Mouse (Mus musculus) forebrain, embryonic 15.5 days (tissue): Measurements from ENCODE around the gene Defb6. TPM values are rescaled to one million over a fixed set of nuclear protein-coding genes. Genes with fewer than 3 reads are reported as not detected.

Experiments
- ATAC-seq: fragments of 200-750 bp; cut with Nextera tagmentation; replicated peaks from 2 replicates; pipeline ENCODE4 v1.8.0; 2017; ENCODE audit warnings: mild to moderate bottlenecking, moderate TSS enrichment, moderate library complexity
- H3K27ac ChIP-seq: fragments of 300-500 bp; sonication (generic); replicated peaks from 2 replicates; pipeline ENCODE4 v1.5.1; 2015; ENCODE audit warnings: mild to moderate bottlenecking, inconsistent platforms
- H3K27me3 ChIP-seq: fragments of 300-500 bp; sonication (generic); 2 replicates; pipeline ENCODE4 v1.6.1; 2015; ENCODE audit warnings: inconsistent platforms
- H3K36me3 ChIP-seq: fragments of 300-500 bp; sonication (generic); 2 replicates; pipeline ENCODE4 v1.6.1; 2015; ENCODE audit warnings: mild to moderate bottlenecking, inconsistent platforms
- H3K4me1 ChIP-seq: fragments of 300-500 bp; sonication (generic); 2 replicates; pipeline ENCODE4 v1.6.1; 2015; ENCODE audit warnings: inconsistent platforms
- H3K4me2 ChIP-seq: fragments of 300-500 bp; sonication (generic); replicated peaks from 2 replicates; pipeline ENCODE4 v1.6.1; 2015; ENCODE audit warnings: mild to moderate bottlenecking, inconsistent platforms
- H3K4me3 ChIP-seq: fragments of 300-500 bp; sonication (generic); 2 replicates; pipeline ENCODE4 v1.5.1; 2015; ENCODE audit warnings: mild to moderate bottlenecking, inconsistent platforms
- H3K9ac ChIP-seq: fragments of 300-500 bp; sonication (generic); replicated peaks from 2 replicates; pipeline ENCODE4 v1.6.1; 2015; ENCODE audit warnings: mild to moderate bottlenecking, inconsistent platforms
- H3K9me3 ChIP-seq: fragments of 300-500 bp; sonication (generic); 2 replicates; pipeline ENCODE4 v1.6.1; 2016; ENCODE audit warnings: inconsistent platforms
- WGBS: fragments of 180-500 bp; shearing (Covaris S2); methylation state at CpG from one replicate; pipeline ENCODE4 v1.1.7; 2015; ENCODE audit warnings: mixed read lengths; 5-methylcytosine and 5-hydroxymethylcytosine counted together
- polyA plus RNA-seq: library from polyadenylated mRNA; unstranded; fragments of >200 nt; fragmentation: Nextera tagmentation; extraction: Ambion mirVana; gene quantifications from 2 replicates; pipeline ENCODE4 v1.2.1, GENCODE M21; 2015

Gene Defb6
- polyA plus RNA-seq = not detected in 2 replicates

- no peak within 1 kb of the TSS for H3K27ac ChIP-seq
- WGBS = 52% methylated on average over 1 of the region's 1 CpGs
- no peaks in the 10 kb centered on the region for H3K36me3 ChIP-seq
- no peaks in the 10 kb centered on the region for H3K4me1 ChIP-seq
- ATAC-seq = no peak
- no peak within 1 kb of the TSS for H3K9ac ChIP-seq
- H3K27me3 ChIP-seq = no peaks in the 10 kb centered on the region
- no peaks in the 10 kb centered on the region for H3K9me3 ChIP-seq
- no peak within 1 kb of the TSS for H3K4me3 ChIP-seq
- H3K4me2 ChIP-seq = no peak within 1 kb of the TSS
These were observed at the start of gene Defb6 for GRCm38 (mm10) chr8:19225161-19225560. TSS of gene Defb6 (plus strand) at chr8:19225478.

GRCm38 (mm10) chr8:19238101-19238500, 12.8 kb downstream of the Defb6 start:
- H3K9me3 ChIP-seq = no peaks in the 10 kb centered on the region
- H3K36me3 ChIP-seq = no peaks in the 10 kb centered on the region
- H3K4me1 ChIP-seq = no peaks in the 10 kb centered on the region
- no peak overlapping the region for H3K4me3 ChIP-seq
- no peak for ATAC-seq
- no peak overlapping the region for H3K4me2 ChIP-seq
- H3K9ac ChIP-seq = no peak overlapping the region
- no peak overlapping the region for H3K27ac ChIP-seq
- 63% methylated on average over 1 of the region's 1 CpGs for WGBS
- H3K27me3 ChIP-seq = no peaks in the 10 kb centered on the region

DNA sequence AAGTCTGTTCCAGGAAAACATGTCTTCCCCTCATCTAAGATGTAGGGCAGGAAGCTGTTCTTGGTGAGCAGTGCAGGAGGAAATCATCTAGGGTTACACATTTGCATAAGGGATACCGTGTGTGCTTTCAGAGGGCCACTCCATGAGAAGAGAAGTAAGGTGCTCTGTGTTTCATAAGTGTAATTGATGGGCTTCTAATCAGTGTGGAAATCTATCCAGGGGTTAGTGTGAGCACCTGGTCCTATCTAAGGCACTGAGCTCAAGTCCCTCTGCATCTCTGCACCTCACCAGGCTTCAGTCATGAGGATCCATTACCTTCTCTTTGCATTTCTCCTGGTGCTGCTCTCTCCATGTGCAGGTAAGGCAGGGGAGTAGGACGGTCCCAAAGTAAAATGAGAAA, 14.3 kb downstream of the Defb6 start, which contains the start of gene Defb46:
TSS of gene Defb46 (plus strand) at position 301 of the 400 bp plus-strand sequence.
- Histone ChIP-seq H3K4me1 (no peaks in the 10 kb centered on the region), H3K9ac (no peak within 1 kb of the TSS), H3K27me3 (no peaks in the 10 kb centered on the region), H3K27ac (no peak within 1 kb of the TSS), H3K9me3 (no peaks in the 10 kb centered on the region), H3K4me3 (no peak within 1 kb of the TSS), H3K36me3 (no peaks in the 10 kb centered on the region), H3K4me2 (no peak within 1 kb of the TSS)
- no peak for ATAC-seq
- WGBS = 81% methylated on average over 2 of the region's 2 CpGs

- Histone ChIP-seq H3K27me3 (no peaks in the 10 kb centered on the region), H3K27ac (no peak within 1 kb of the TSS), H3K36me3 (no peaks in the 10 kb centered on the region), H3K4me1 (no peaks in the 10 kb centered on the region), H3K9me3 (no peaks in the 10 kb centered on the region), H3K9ac (no peak within 1 kb of the TSS), H3K4me3 (no peak within 1 kb of the TSS), H3K4me2 (no peak within 1 kb of the TSS)
- 95% methylated on average over 5 of the region's 5 CpGs for WGBS
- ATAC-seq = no peak
These were observed 22.0 kb downstream of the Defb6 start, which contains the start of gene Defb5 for GRCm38 (mm10) chr8:19247280-19247679. TSS of gene Defb5 (plus strand) at chr8:19247580.

- no peak for ATAC-seq
- H3K36me3 ChIP-seq = no peaks in the 10 kb centered on the region
- H3K27ac ChIP-seq = no peak overlapping the region
- no peaks in the 10 kb centered on the region for H3K9me3 ChIP-seq
- H3K4me1 ChIP-seq = no peaks in the 10 kb centered on the region
- no peak overlapping the region for H3K4me2 ChIP-seq
- no peaks in the 10 kb centered on the region for H3K27me3 ChIP-seq
- no peak overlapping the region for H3K9ac ChIP-seq
- no peak overlapping the region for H3K4me3 ChIP-seq
These were observed 32.9 kb downstream of the Defb6 start for GRCm38 (mm10) chr8:19258136-19258535.

- ATAC-seq = no peak
- 55% methylated on average over 3 of the region's 3 CpGs for WGBS
- H3K4me3 ChIP-seq = no peak overlapping the region
- no peak overlapping the region for H3K9ac ChIP-seq
- no peak overlapping the region for H3K27ac ChIP-seq
- H3K9me3 ChIP-seq = no peaks in the 10 kb centered on the region
- H3K4me1 ChIP-seq = no peaks in the 10 kb centered on the region
- no peaks in the 10 kb centered on the region for H3K36me3 ChIP-seq
- H3K4me2 ChIP-seq = no peak overlapping the region
- H3K27me3 ChIP-seq = no peaks in the 10 kb centered on the region
These were observed 34.4 kb downstream of the Defb6 start for GRCm38 (mm10) chr8:19259667-19260066.

Other genes with a start within 250 kb of the Defb6 start
- not detected in 2 replicates for gene Defb40, start 247.2 kb upstream of the Defb6 start, polyA plus RNA-seq
- gene Defb37, start 234.4 kb upstream of the Defb6 start, polyA plus RNA-seq = not detected in 2 replicates
- not detected in 2 replicates for gene Defb38, start 198.9 kb upstream of the Defb6 start, polyA plus RNA-seq
- not detected in 2 replicates for gene Defb39, start 160.7 kb upstream of the Defb6 start, polyA plus RNA-seq
- gene Defb12, start 110.6 kb upstream of the Defb6 start, polyA plus RNA-seq = not detected in 2 replicates
- not detected in 2 replicates for gene Defb34, start 101.7 kb upstream of the Defb6 start, polyA plus RNA-seq
- not detected in 2 replicates for gene Gm45826, start 84.7 kb upstream of the Defb6 start, polyA plus RNA-seq
- not detected in 2 replicates for gene Defb14, start 31.1 kb upstream of the Defb6 start, polyA plus RNA-seq
- not detected in 2 replicates for gene Defb4, start 26.8 kb upstream of the Defb6 start, polyA plus RNA-seq
- gene Defb46, start 14.4 kb downstream of the Defb6 start, polyA plus RNA-seq = not detected in 2 replicates
- not detected in 2 replicates for gene Defb5, start 22.1 kb downstream of the Defb6 start, polyA plus RNA-seq
- not detected in 2 replicates for gene Defb3, start 67.9 kb downstream of the Defb6 start, polyA plus RNA-seq
- not detected in 2 replicates for gene Defb8, start 222.1 kb downstream of the Defb6 start, polyA plus RNA-seq